Mouse (Mus musculus) liver, embryonic 16.5 days (tissue): ENCODE results near the gene Gm17428. TPM values are rescaled to one million over a fixed set of nuclear protein-coding genes. Genes with fewer than 3 reads are reported as not detected.
"Not testable (repeated sequence)": the region's sequence is repeated elsewhere in the genome, so short reads cannot be mapped to it uniquely, and the experiment has no call there.

Experiments
- ATAC-seq: fragments of 200-750 bp; cut with Nextera tagmentation; 2 replicates; pipeline ENCODE4 v1.8.0; 2017; ENCODE audit warnings: low read depth, mild to moderate bottlenecking, moderate number of reproducible peaks, moderate library complexity
- H3K27ac ChIP-seq: fragments of 300-500 bp; sonication (generic); 2 replicates; pipeline ENCODE4 v1.5.1; 2014; ENCODE audit warnings: mild to moderate bottlenecking, low read length
- H3K27me3 ChIP-seq: fragments of 300-500 bp; sonication (generic); 2 replicates; pipeline ENCODE4 v1.6.1; 2014; ENCODE audit warnings: low read depth, low read length, mixed read lengths; ENCODE audit not compliant: control insufficient read depth, insufficient read depth
- H3K36me3 ChIP-seq: fragments of 300-500 bp; sonication (generic); 2 replicates; pipeline ENCODE4 v1.6.1; 2014; ENCODE audit warnings: mild to moderate bottlenecking; ENCODE audit not compliant: control insufficient read depth, insufficient read depth
- H3K4me1 ChIP-seq: fragments of 300-500 bp; sonication (generic); 2 replicates; pipeline ENCODE4 v1.6.1; 2014; ENCODE audit warnings: low read depth, low read length, mixed read lengths; ENCODE audit not compliant: control insufficient read depth
- H3K4me2 ChIP-seq: fragments of 300-500 bp; sonication (generic); 2 replicates; pipeline ENCODE4 v1.6.1; 2014; ENCODE audit warnings: low read depth, low read length, mixed read lengths
- H3K4me3 ChIP-seq: fragments of 300-500 bp; sonication (generic); 2 replicates; pipeline ENCODE4 v1.5.1; 2014; ENCODE audit warnings: low read depth, mild to moderate bottlenecking, low read length
- H3K9ac ChIP-seq: fragments of 300-500 bp; sonication (generic); 2 replicates; pipeline ENCODE4 v1.6.1; 2014; ENCODE audit warnings: low read depth, low read length
- H3K9me3 ChIP-seq: fragments of 300-500 bp; sonication (generic); replicated peaks from 2 replicates; pipeline ENCODE4 v1.6.1; 2016; ENCODE audit warnings: low read length; ENCODE audit not compliant: control insufficient read depth
- WGBS: fragments of 180-500 bp; shearing (Covaris S2); extraction: QIAGEN DNeasy Blood & Tissue Kit; methylation state at CpG from one replicate; pipeline ENCODE4 v1.1.7; 2014; ENCODE audit not compliant: insufficient replicate concordance; 5-methylcytosine and 5-hydroxymethylcytosine counted together
- polyA plus RNA-seq: library from polyadenylated mRNA; unstranded; fragments of >200 nt; fragmentation: Nextera tagmentation; extraction: Ambion mirVana; gene quantifications from 2 replicates; pipeline ENCODE4 v1.2.1, GENCODE M21; 2015

Gm17428 gene
- polyA plus RNA-seq, 1 experiment from 2014 or later, result not detected

GRCm38 (mm10) chr14:54959197-54959596 lies 17.5 kb upstream of the Gm17428 start:
- 68% methylated on average over 3 of the region's 3 CpGs for WGBS
- no peak for ATAC-seq

GRCm38 (mm10) chr14:54959853-54960613 lies 16.7 kb upstream of the Gm17428 start:
- H3K36me3 ChIP-seq, H3K4me2 ChIP-seq, H3K9me3 ChIP-seq, H3K9ac ChIP-seq, H3K4me1 ChIP-seq, ATAC-seq, H3K27ac ChIP-seq, H3K27me3 ChIP-seq, H3K4me3 ChIP-seq: not testable (repeated sequence)
- 65% methylated on average over 12 of the region's 12 CpGs for WGBS

More at GRCm38 (mm10) chr14:54959197-54959596, 17.5 kb upstream of the Gm17428 start:
- Histone ChIP-seq H3K4me1 (no peaks in the 10 kb centered on the region), H3K9me3 (no peaks in the 10 kb centered on the region), H3K36me3 (no peaks in the 10 kb centered on the region), H3K27me3 (no peaks in the 10 kb centered on the region), H3K9ac (no peak overlapping the region), H3K4me2 (no peak overlapping the region), H3K4me3 (no peak overlapping the region), H3K27ac (no peak overlapping the region)

- Histone ChIP-seq H3K9ac (no peak overlapping the region), H3K4me1 (no peaks in the 10 kb centered on the region), H3K27ac (no peak overlapping the region), H3K4me3 (no peak overlapping the region), H3K9me3 (no peaks in the 10 kb centered on the region), H3K27me3 (no peaks in the 10 kb centered on the region), H3K36me3 (no peaks in the 10 kb centered on the region), H3K4me2 (no peak overlapping the region)
- WGBS, result 37% methylated on average over 10 of the region's 10 CpGs
- no peak for ATAC-seq
These were observed 16.0 kb upstream of the Gm17428 start for GRCm38 (mm10) chr14:54960769-54961168.

- no peak overlapping the region for H3K4me2 ChIP-seq
- H3K9ac ChIP-seq, result no peak overlapping the region
- no peak overlapping the region for H3K4me3 ChIP-seq
- 51% methylated on average over 5 of the region's 5 CpGs for WGBS
- H3K27ac ChIP-seq, result no peak overlapping the region
- no peaks in the 10 kb centered on the region for H3K4me1 ChIP-seq
- ATAC-seq, result no peak
- no peaks in the 10 kb centered on the region for H3K9me3 ChIP-seq
- no peaks in the 10 kb centered on the region for H3K27me3 ChIP-seq
- no peaks in the 10 kb centered on the region for H3K36me3 ChIP-seq
These were observed 15.2 kb upstream of the Gm17428 start for GRCm38 (mm10) chr14:54961487-54961886.

- H3K9me3 ChIP-seq, result no peaks in the 10 kb centered on the region
- no peak overlapping the region for H3K4me3 ChIP-seq
- no peak overlapping the region for H3K9ac ChIP-seq
- no peaks in the 10 kb centered on the region for H3K36me3 ChIP-seq
- no peak overlapping the region for H3K27ac ChIP-seq
- no peaks in the 10 kb centered on the region for H3K4me1 ChIP-seq
- no peak overlapping the region for H3K4me2 ChIP-seq
- no peak for ATAC-seq
- H3K27me3 ChIP-seq, result no peaks in the 10 kb centered on the region
- WGBS, result 71% methylated on average over 7 of the region's 7 CpGs
These were observed 14.0 kb upstream of the Gm17428 start for GRCm38 (mm10) chr14:54962714-54963113.

- H3K4me2 ChIP-seq, result no peak overlapping the region
- no peak overlapping the region for H3K9ac ChIP-seq
- no peaks in the 10 kb centered on the region for H3K27me3 ChIP-seq
- H3K4me1 ChIP-seq, result no peaks in the 10 kb centered on the region
- no peak overlapping the region for H3K4me3 ChIP-seq
- H3K9me3 ChIP-seq, result no peaks in the 10 kb centered on the region
- no peak for ATAC-seq
- no peak overlapping the region for H3K27ac ChIP-seq
- H3K36me3 ChIP-seq, result no peaks in the 10 kb centered on the region
- 79% methylated on average over 11 of the region's 11 CpGs for WGBS
These were observed 13.0 kb upstream of the Gm17428 start for GRCm38 (mm10) chr14:54963727-54964126.

DNA sequence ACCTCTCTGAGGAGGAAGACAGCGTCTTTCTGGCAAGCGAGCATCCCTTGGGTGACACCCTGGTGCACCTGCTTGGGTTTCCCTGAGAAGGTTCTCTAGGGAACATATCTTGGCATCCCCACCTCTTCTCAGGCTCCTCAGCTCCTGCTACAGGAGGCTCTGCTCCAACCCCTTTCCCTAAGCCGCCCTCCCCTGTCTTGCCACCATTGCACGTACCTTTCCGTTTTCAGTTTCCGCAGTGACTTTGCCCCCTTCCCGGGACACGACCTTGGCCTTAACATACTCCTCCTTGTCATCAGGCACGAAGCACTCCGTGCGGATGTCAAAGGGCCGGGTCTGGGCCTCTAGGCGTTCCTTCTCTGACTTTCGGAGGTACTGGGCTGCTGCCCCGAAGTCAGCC lies 11.7 kb upstream of the Gm17428 start:
- no peak for ATAC-seq
- H3K36me3 ChIP-seq, result no peaks in the 10 kb centered on the region
- no peak overlapping the region for H3K4me2 ChIP-seq
- no peak overlapping the region for H3K9ac ChIP-seq
- no peaks in the 10 kb centered on the region for H3K9me3 ChIP-seq
- no peak overlapping the region for H3K27ac ChIP-seq
- 61% methylated on average over 15 of the region's 15 CpGs for WGBS
- no peaks in the 10 kb centered on the region for H3K27me3 ChIP-seq
- no peaks in the 10 kb centered on the region for H3K4me1 ChIP-seq
- no peak overlapping the region for H3K4me3 ChIP-seq

DNA sequence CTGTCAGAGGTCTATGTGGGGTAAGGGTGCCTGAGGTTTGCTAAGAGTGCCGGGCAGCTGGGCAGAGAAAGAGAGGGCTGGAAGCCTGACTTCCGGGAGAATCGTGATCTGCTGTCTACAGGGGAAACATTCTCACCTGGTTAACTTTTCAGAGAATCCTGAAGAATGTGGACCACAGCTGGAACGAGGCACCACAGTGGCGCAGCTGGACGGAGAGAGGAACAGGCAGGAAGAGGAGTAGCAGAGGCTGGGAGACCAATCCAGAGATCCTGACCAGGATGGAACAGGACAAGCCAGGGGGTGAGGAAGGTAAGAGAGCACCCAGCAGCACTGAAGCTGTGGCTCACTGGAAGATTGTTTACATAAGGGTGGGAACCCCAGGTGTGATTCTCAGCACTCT lies 11.1 kb upstream of the Gm17428 start:
- H3K9ac ChIP-seq, result no peak overlapping the region
- no peak overlapping the region for H3K27ac ChIP-seq
- H3K4me1 ChIP-seq, result no peaks in the 10 kb centered on the region
- H3K4me3 ChIP-seq, result no peak overlapping the region
- no peak overlapping the region for H3K4me2 ChIP-seq
- no peaks in the 10 kb centered on the region for H3K36me3 ChIP-seq
- 53% methylated on average over 6 of the region's 6 CpGs for WGBS
- no peaks in the 10 kb centered on the region for H3K27me3 ChIP-seq
- H3K9me3 ChIP-seq, result no peaks in the 10 kb centered on the region
- ATAC-seq, result no peak

DNA sequence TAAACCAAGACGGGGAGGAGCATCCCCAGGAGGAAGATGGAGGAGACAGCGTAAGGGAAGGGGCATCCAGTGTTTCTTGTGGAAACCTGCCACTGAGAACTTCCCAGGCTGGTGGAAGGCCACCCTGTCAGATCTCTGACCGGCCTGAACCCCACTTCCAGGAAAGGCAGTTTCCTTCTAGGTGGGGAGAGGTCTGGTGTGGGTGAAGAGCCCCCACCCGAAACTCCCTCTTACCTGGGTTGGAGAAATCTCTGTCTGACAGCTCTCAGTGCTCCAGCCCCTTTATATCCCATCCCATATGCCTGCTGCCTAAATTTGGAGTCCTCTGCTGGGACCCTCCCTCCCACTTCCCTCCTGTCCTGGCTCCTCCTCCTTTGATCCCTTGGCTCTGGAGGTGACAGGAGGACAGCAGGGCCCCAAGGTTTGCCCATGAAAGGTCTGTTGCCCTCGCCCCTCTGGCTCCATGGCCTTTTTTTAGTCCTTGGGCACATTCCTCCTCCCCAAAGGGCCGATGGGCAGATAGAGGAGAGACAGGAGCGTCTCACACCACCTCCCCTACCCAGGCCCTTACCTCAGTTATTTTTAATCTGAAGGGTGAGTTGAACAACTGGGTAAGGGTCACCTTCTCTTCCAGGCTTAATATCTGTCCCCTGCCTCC lies 10.3 kb upstream of the Gm17428 start, which contains the start of gene Myh6:
TSS of gene Myh6 (minus strand) at position 608 of the 658 bp plus-strand sequence.
- Histone ChIP-seq H3K36me3 (no peaks in the 10 kb centered on the region), H3K27ac (no peak within 1 kb of the TSS), H3K27me3 (no peaks in the 10 kb centered on the region), H3K4me2 (no peak within 1 kb of the TSS), H3K4me3 (no peak within 1 kb of the TSS), H3K9ac (no peak within 1 kb of the TSS), H3K9me3 (no peaks in the 10 kb centered on the region), H3K4me1 (no peaks in the 10 kb centered on the region)
- WGBS, result 48% methylated on average over 7 of the region's 7 CpGs
- no peak for ATAC-seq
